Mouse (Mus musculus) E14TG2a.4 (cell line): ENCODE measurements at regions not wholly inside any gene's neighbourhood (a gene's known extent, or its start where the extent isn't known, plus 50 kb on each side); places are given as distances from the start of the nearest gene placed in this dataset.

ENCODE experiments used
- H3K27me3 ChIP-seq: 2 replicates; pipeline ENCODE4 v1.6.1; 2014; ENCODE audit warnings: low read length, control low read depth; ENCODE audit not compliant: insufficient read depth
- H3K36me3 ChIP-seq: 2 replicates; pipeline ENCODE4 v1.6.1; 2014; ENCODE audit warnings: low read length, control low read depth; ENCODE audit not compliant: insufficient read depth
- H3K4me1 ChIP-seq: replicated peaks from 2 replicates; pipeline ENCODE4 v1.6.1; 2014; ENCODE audit warnings: low read depth, low read length, control low read depth
- H3K4me3 ChIP-seq: replicated peaks from 2 replicates; pipeline ENCODE4 v1.5.1; 2014; ENCODE audit warnings: mild to moderate bottlenecking, low read length
- H3K9me3 ChIP-seq: 2 replicates; pipeline ENCODE4 v1.6.1; 2014; ENCODE audit warnings: low read length, control low read depth
- CTCF ChIP-seq: conservative IDR thresholded peaks from 2 replicates; pipeline ENCODE4 v1.5.1; 2014; ENCODE audit warnings: low read length
- NANOG ChIP-seq: IDR thresholded peaks from 2 replicates; pipeline ENCODE4 v1.6.1; 2014; ENCODE audit warnings: borderline replicate concordance, low read length, mixed read lengths
- POU5F1 ChIP-seq: IDR thresholded peaks from 2 replicates; pipeline ENCODE4 v1.6.1; 2014; ENCODE audit warnings: low read length, borderline replicate concordance

- no peaks in the 10 kb centered on the region for H3K36me3 ChIP-seq
- TF ChIP-seq NANOG = no peak
- TF ChIP-seq CTCF = no peak
- TF ChIP-seq POU5F1 = no peak
- no peaks in the 10 kb centered on the region for H3K4me1 ChIP-seq
- H3K4me3 ChIP-seq = no peak overlapping the region
- no peaks in the 10 kb centered on the region for H3K9me3 ChIP-seq
- H3K27me3 ChIP-seq = peaks cover 3% of the 10 kb centered on the region; the same call in 1 of the 2 replicates
Measured at GRCm38 (mm10) chr15:74296277-74296676, 339.9 kb downstream of the Mroh4 start.

GRCm38 (mm10) chr15:74294691-74295090 is 341.5 kb downstream of the Mroh4 start:
- no peaks in the 10 kb centered on the region for H3K4me1 ChIP-seq
- TF ChIP-seq POU5F1 (no peak), NANOG (no peak), CTCF (no peak)

GRCm38 (mm10) chr15:74294109-74294508 is 342.0 kb downstream of the Mroh4 start:
- TF ChIP-seq NANOG (no peak), POU5F1 (no peak), CTCF (no peak)
- no peaks in the 10 kb centered on the region for H3K9me3 ChIP-seq
- H3K4me3 ChIP-seq = no peak overlapping the region
- peaks cover 9% of the 10 kb centered on the region for H3K27me3 ChIP-seq
- H3K36me3 ChIP-seq = no peaks in the 10 kb centered on the region
- no peaks in the 10 kb centered on the region for H3K4me1 ChIP-seq

More at GRCm38 (mm10) chr15:74294691-74295090, 341.5 kb downstream of the Mroh4 start:
- H3K27me3 ChIP-seq = 0 out of 2 replicates have a peak, but pooled peaks cover 5% of the 10 kb centered on the region
- H3K36me3 ChIP-seq = no peaks in the 10 kb centered on the region
- no peaks in the 10 kb centered on the region for H3K9me3 ChIP-seq
- no peak overlapping the region for H3K4me3 ChIP-seq

GRCm38 (mm10) chr15:74287492-74287891 is 348.7 kb downstream of the Mroh4 start:
- Histone ChIP-seq H3K9me3 (no peaks in the 10 kb centered on the region), H3K4me1 (peaks cover 7% of the 10 kb centered on the region; the same call in 1 of the 2 replicates), H3K36me3 (no peaks in the 10 kb centered on the region), H3K4me3 (no peak overlapping the region), H3K27me3 (peaks cover 20% of the 10 kb centered on the region)
- peak; percentile 60 for TF ChIP-seq NANOG
- TF ChIP-seq CTCF = no peak
- no peak for TF ChIP-seq POU5F1

GRCm38 (mm10) chr15:74283172-74283534 is 353.0 kb downstream of the Mroh4 start:
- Histone ChIP-seq H3K9me3 (no peaks in the 10 kb centered on the region), H3K4me1 (peaks cover 5% of the 10 kb centered on the region; the same call in 1 of the 2 replicates), H3K36me3 (no peaks in the 10 kb centered on the region), H3K27me3 (peaks cover 6% of the 10 kb centered on the region), H3K4me3 (no peak overlapping the region)
- TF ChIP-seq NANOG = no peak
- TF ChIP-seq CTCF = no peak
- no peak for TF ChIP-seq POU5F1

GRCm38 (mm10) chr15:74282440-74283171 is 353.5 kb downstream of the Mroh4 start:
- Histone ChIP-seq H3K4me3 (no peak overlapping the region), H3K9me3 (no peaks in the 10 kb centered on the region), H3K36me3 (no peaks in the 10 kb centered on the region), H3K4me1 (peaks cover 5% of the 10 kb centered on the region; the same call in 1 of the 2 replicates), H3K27me3 (peaks cover 6% of the 10 kb centered on the region)
- no peak for TF ChIP-seq CTCF
- no peak for TF ChIP-seq POU5F1
- no peak for TF ChIP-seq NANOG

GRCm38 (mm10) chr15:74274435-74274834 is 361.7 kb downstream of the Mroh4 start:
- TF ChIP-seq NANOG (no peak), CTCF (no peak), POU5F1 (no peak)
- no peaks in the 10 kb centered on the region for H3K36me3 ChIP-seq
- H3K4me1 ChIP-seq = no peaks in the 10 kb centered on the region; the same call in 1 of the 2 replicates

GRCm38 (mm10) chr15:74262587-74263210 is 373.5 kb downstream of the Mroh4 start:
- peaks cover 5% of the 10 kb centered on the region; the same call in 1 of the 2 replicates for H3K4me1 ChIP-seq
- TF ChIP-seq POU5F1 (no peak), NANOG (no peak), CTCF (no peak)
- H3K36me3 ChIP-seq = no peaks in the 10 kb centered on the region
- H3K27me3 ChIP-seq = no peaks in the 10 kb centered on the region
- H3K4me3 ChIP-seq = no peak overlapping the region
- no peaks in the 10 kb centered on the region for H3K9me3 ChIP-seq

More at GRCm38 (mm10) chr15:74274435-74274834, 361.7 kb downstream of the Mroh4 start:
- Histone ChIP-seq H3K9me3 (no peaks in the 10 kb centered on the region), H3K4me3 (no peak overlapping the region), H3K27me3 (0 out of 2 replicates have a peak, but pooled peaks cover 5% of the 10 kb centered on the region)
